Comparison of ENCODE assay signal across 25 mouse cellular contexts in the genomic region with DNA sequence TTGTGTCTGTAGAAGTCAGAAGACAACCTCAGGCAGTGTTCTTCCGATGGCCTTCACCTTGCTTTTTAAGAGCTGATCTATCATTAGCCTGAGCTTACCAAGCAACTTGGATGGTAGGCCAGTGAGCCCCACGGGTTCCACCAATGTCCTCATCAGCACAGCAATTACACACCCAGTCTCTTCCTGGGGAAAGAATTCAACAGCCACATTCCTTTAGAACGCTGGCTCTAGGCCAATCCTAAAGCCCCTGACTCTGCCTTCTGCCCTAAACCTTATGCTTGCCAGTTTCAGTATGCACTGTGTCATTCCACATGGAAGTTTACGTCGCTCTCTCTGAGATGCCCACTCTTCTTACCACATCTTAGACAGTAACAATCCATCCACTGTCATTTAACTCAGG. TPM values are rescaled to one million over a fixed set of nuclear protein-coding genes. Genes with fewer than 3 reads are reported as not detected.
DNase-seq lines count a peak whose midpoint lies in the region; ATAC-seq and TF ChIP-seq lines count a peak whose summit lies in the region.
"Had no signal": no experiment of that assay in that cellular context is flagged by ENCODE, and none has a peak within 500 bp of the region (broad histone marks: within the 10 kb centered on the region; RNA-seq: fewer than 3 reads in every experiment).

No protein-coding gene starts in this region.

- no peaks in the 10 kb centered on the region for H3K36me3 ChIP-seq in heart, embryonic 11.5 days (ENCODE audit: control insufficient read depth, insufficient read depth, low read length)
- no peaks in the 10 kb centered on the region for H3K36me3 ChIP-seq in limb, embryonic 14.5 days (ENCODE audit: control insufficient read depth, insufficient read depth, low read length)
- no peaks in the 10 kb centered on the region for H3K36me3 ChIP-seq in limb, embryonic 10.5 days
- no peaks in the 10 kb centered on the region for H3K36me3 ChIP-seq in lung, embryonic 15.5 days
- H3K36me3 ChIP-seq: embryonic facial prominence, embryonic 12.5 days; embryonic facial prominence, embryonic 15.5 days; forebrain, embryonic 10.5 days; forebrain, embryonic 12.5 days had no signal

- ATAC-seq in heart, embryonic 11.5 days (replicated peaks; ENCODE audit: insufficient number of reproducible peaks, low FRiP score, low TSS enrichment), result no peak
- no peak for ATAC-seq in limb, embryonic 14.5 days (ENCODE audit: low FRiP score, low read depth)
- ATAC-seq in lung, embryonic 15.5 days (ENCODE audit: borderline replicate concordance, extremely low read depth, low FRiP score, low TSS enrichment), result peak; percentile 67; the same call in 1 of the 2 replicates
- ATAC-seq: forebrain, embryonic 14.5 days; forebrain, embryonic 16.5 days had no signal

- no peaks in the 10 kb centered on the region; the same call in 1 of the 2 replicates for H3K4me1 ChIP-seq in heart, embryonic 11.5 days (ENCODE audit: control insufficient read depth, insufficient read depth, low read length)
- peaks cover 3% of the 10 kb centered on the region; the same call in 1 of the 2 replicates for H3K4me1 ChIP-seq in limb, embryonic 14.5 days (ENCODE audit: control insufficient read depth, insufficient read depth, low read length)
- H3K4me1 ChIP-seq in limb, embryonic 10.5 days, result no peaks in the 10 kb centered on the region
- H3K4me1 ChIP-seq in lung, embryonic 15.5 days, result peaks cover 8% of the 10 kb centered on the region
- H3K4me1 ChIP-seq: embryonic facial prominence, embryonic 15.5 days; forebrain, embryonic 12.5 days had no signal

- DNase-seq in heart, adult 11 months, result peak; percentile 31
- DNase-seq in limb, embryonic 14.5 days (ENCODE audit: low spot score), result peak; percentile 74
- no peak for DNase-seq in limb, embryonic 10.5 days (ENCODE audit: low spot score)
- no peak for DNase-seq in lung, postnatal 25 days (ENCODE audit: low spot score)
- DNase-seq: adrenal gland, adult 2 months; adrenal gland, postnatal 10 days; adrenal gland, postnatal 25 days; cerebellum, adult 11 months; cerebellum, adult 18-20 months; cerebellum, adult 8-10 months; cerebellum, adult 9-11 months; cerebellum, postnatal 14 days; cerebellum, postnatal 36 days; embryo, embryonic 11 days had no signal

- no peak overlapping the region for H3K27ac ChIP-seq in heart, embryonic 11.5 days (ENCODE audit: low read depth, low read length)
- H3K27ac ChIP-seq in limb, embryonic 14.5 days (replicated peaks; ENCODE audit: low read depth, low read length), result no peak overlapping the region
- no peak overlapping the region for H3K27ac ChIP-seq in limb, embryonic 10.5 days
- no peak overlapping the region for H3K27ac ChIP-seq in lung, embryonic 15.5 days
- H3K27ac ChIP-seq: embryonic facial prominence, embryonic 12.5 days; embryonic facial prominence, embryonic 15.5 days; forebrain, embryonic 10.5 days; forebrain, embryonic 12.5 days had no signal

- WGBS in heart, embryonic 11.5 days (ENCODE audit: insufficient replicate concordance), result 59% methylated on average over 5 of the region's 5 CpGs
- 39% methylated on average over 5 of the region's 5 CpGs for WGBS in limb, embryonic 14.5 days
- 74% methylated on average over 5 of the region's 5 CpGs for WGBS in limb, embryonic 10.5 days
- 30% methylated on average over 5 of the region's 5 CpGs for WGBS in lung, embryonic 15.5 days

- no peak for TF ChIP-seq POLR2A in limb, embryonic 14.5 days (IDR thresholded peaks at IDR 0.05; ENCODE audit: borderline replicate concordance, extremely low read depth, insufficient read depth, insufficient read length)

- H3K4me2 ChIP-seq in heart, embryonic 11.5 days, result no peak overlapping the region
- H3K4me2 ChIP-seq in limb, embryonic 14.5 days (replicated peaks; ENCODE audit: low read depth, low read length, severe bottlenecking), result no peak overlapping the region
- H3K4me2 ChIP-seq in lung, embryonic 15.5 days, result no peak overlapping the region
- H3K4me2 ChIP-seq: embryonic facial prominence, embryonic 12.5 days; embryonic facial prominence, embryonic 15.5 days; forebrain, embryonic 12.5 days had no signal

- H3K9me3 ChIP-seq in heart, embryonic 11.5 days (replicated peaks; ENCODE audit: control insufficient read depth, low read length), result no peaks in the 10 kb centered on the region
- H3K9me3 ChIP-seq in limb, embryonic 14.5 days (ENCODE audit: control insufficient read depth, low read length), result no peaks in the 10 kb centered on the region
- no peaks in the 10 kb centered on the region for H3K9me3 ChIP-seq in limb, embryonic 10.5 days (replicated peaks)
- no peaks in the 10 kb centered on the region for H3K9me3 ChIP-seq in lung, embryonic 15.5 days
- H3K9me3 ChIP-seq: embryonic facial prominence, embryonic 12.5 days; embryonic facial prominence, embryonic 15.5 days; forebrain, embryonic 10.5 days; forebrain, embryonic 12.5 days had no signal

- no peaks in the 10 kb centered on the region for H3K27me3 ChIP-seq in heart, embryonic 11.5 days (ENCODE audit: control insufficient read depth, insufficient read depth, low read length)
- H3K27me3 ChIP-seq in limb, embryonic 14.5 days (ENCODE audit: control insufficient read depth, insufficient read depth, low read length), result no peaks in the 10 kb centered on the region
- no peaks in the 10 kb centered on the region for H3K27me3 ChIP-seq in limb, embryonic 10.5 days (ENCODE audit: low read depth, poor library complexity, severe bottlenecking)
- H3K27me3 ChIP-seq in lung, embryonic 15.5 days, result no peaks in the 10 kb centered on the region
- H3K27me3 ChIP-seq: embryonic facial prominence, embryonic 15.5 days; forebrain, embryonic 12.5 days had no signal

- H3K9ac ChIP-seq in heart, embryonic 11.5 days (ENCODE audit: low read depth, low read length), result no peak overlapping the region
- no peak overlapping the region for H3K9ac ChIP-seq in limb, embryonic 14.5 days (ENCODE audit: low read depth, low read length, severe bottlenecking)
- no peak overlapping the region for H3K9ac ChIP-seq in lung, embryonic 15.5 days
- H3K9ac ChIP-seq: embryonic facial prominence, embryonic 12.5 days; embryonic facial prominence, embryonic 15.5 days; forebrain, embryonic 12.5 days had no signal

- no peak overlapping the region for H3K4me3 ChIP-seq in heart, embryonic 11.5 days (ENCODE audit: low read depth, low read length)
- H3K4me3 ChIP-seq in limb, embryonic 14.5 days (replicated peaks; ENCODE audit: low read length), result no peak overlapping the region
- H3K4me3 ChIP-seq in limb, embryonic 10.5 days, result no peak overlapping the region
- no peak overlapping the region for H3K4me3 ChIP-seq in lung, embryonic 15.5 days
- H3K4me3 ChIP-seq: embryonic facial prominence, embryonic 12.5 days; embryonic facial prominence, embryonic 15.5 days; erythroblast, embryonic 14.5 days; forebrain, embryonic 10.5 days; forebrain, embryonic 12.5 days had no signal

RNA-seq across cellular contexts. Expression of a gene that starts 52.8 kb away (rescaled TPM):
- not detected in 2 replicates for polyA plus RNA-seq in heart, embryonic 11.5 days (2014; fragmentation: Nextera tagmentation; extraction: Ambion mirVana)
- not detected in 2 replicates for polyA plus RNA-seq in limb, embryonic 14.5 days (2012; rRNA removed)
- not detected in 2 replicates for polyA plus RNA-seq in limb, embryonic 14.5 days (2014; fragmentation: Nextera tagmentation; extraction: Ambion mirVana)
- not detected in 2 replicates for polyA plus RNA-seq in limb, embryonic 10.5 days (2016; fragmentation: Nextera tagmentation; extraction: Ambion mirVana)
- not detected in 2 replicates for polyA plus RNA-seq in lung, embryonic 15.5 days (2015; fragmentation: Nextera tagmentation; extraction: Ambion mirVana)
- polyA plus RNA-seq: adrenal gland, adult 2 months; brain, embryonic 14.5 days; C2C12; embryonic facial prominence, embryonic 12.5 days; embryonic facial prominence, embryonic 15.5 days; erythroblast, embryonic 14.5 days; forebrain, embryonic 10.5 days; forebrain, embryonic 12.5 days; forebrain, embryonic 14.5 days; forebrain, embryonic 16.5 days had no signal

Comparison
In these comparisons a context has a peak if more than half of its experiments do, and no peak if none do; other contexts are left out.
1. DNase-seq: peak in heart, adult 11 months (single experiment) and limb, embryonic 14.5 days (single experiment); none in limb, embryonic 10.5 days (single experiment) and lung, postnatal 25 days (single experiment).